Mouse (Mus musculus) hindbrain, embryonic 10.5 days (tissue): ENCODE data around the gene Pot1a. TPM values are rescaled to one million over a fixed set of nuclear protein-coding genes. Genes with fewer than 3 reads are reported as not detected.

ENCODE experiments used
- DNase-seq: peaks from one replicate; pipeline ENCODE4 v3.0.0-alpha.2; 2017; ENCODE audit warnings: low spot score
- H3K27ac ChIP-seq: fragments of 300-500 bp; sonication (generic); 2 replicates; pipeline ENCODE4 v1.5.1; 2016; ENCODE audit warnings: mild to moderate bottlenecking, moderate library complexity
- H3K27me3 ChIP-seq: fragments of 300-500 bp; sonication (generic); 2 replicates; pipeline ENCODE4 v1.6.1; 2016; ENCODE audit warnings: mild to moderate bottlenecking; ENCODE audit not compliant: poor library complexity, insufficient read depth, severe bottlenecking
- H3K36me3 ChIP-seq: fragments of 300-500 bp; sonication (generic); 2 replicates; pipeline ENCODE4 v1.6.1; 2016; ENCODE audit warnings: mild to moderate bottlenecking, moderate library complexity
- H3K4me1 ChIP-seq: fragments of 300-500 bp; sonication (generic); replicated peaks from 2 replicates; pipeline ENCODE4 v1.6.1; 2016; ENCODE audit warnings: mild to moderate bottlenecking
- H3K4me3 ChIP-seq: fragments of 300-500 bp; sonication (generic); 2 replicates; pipeline ENCODE4 v1.5.1; 2016; ENCODE audit warnings: mild to moderate bottlenecking, moderate library complexity
- H3K9me3 ChIP-seq: fragments of 300-500 bp; sonication (generic); 2 replicates; pipeline ENCODE4 v1.6.1; 2016; ENCODE audit warnings: mild to moderate bottlenecking, moderate library complexity
- WGBS: fragments of 180-500 bp; shearing (Covaris S2); methylation state at CpG from one replicate; pipeline ENCODE4 v1.1.7; 2016; 5-methylcytosine and 5-hydroxymethylcytosine counted together
- polyA plus RNA-seq: library from polyadenylated mRNA; unstranded; fragments of >200 nt; fragmentation: Nextera tagmentation; extraction: Ambion mirVana; gene quantifications from 2 replicates; pipeline ENCODE4 v1.2.1, GENCODE M21; 2016

Pot1a gene
- polyA plus RNA-seq, 1 experiment from 2014 or later, result 37.4 TPM

DNA sequence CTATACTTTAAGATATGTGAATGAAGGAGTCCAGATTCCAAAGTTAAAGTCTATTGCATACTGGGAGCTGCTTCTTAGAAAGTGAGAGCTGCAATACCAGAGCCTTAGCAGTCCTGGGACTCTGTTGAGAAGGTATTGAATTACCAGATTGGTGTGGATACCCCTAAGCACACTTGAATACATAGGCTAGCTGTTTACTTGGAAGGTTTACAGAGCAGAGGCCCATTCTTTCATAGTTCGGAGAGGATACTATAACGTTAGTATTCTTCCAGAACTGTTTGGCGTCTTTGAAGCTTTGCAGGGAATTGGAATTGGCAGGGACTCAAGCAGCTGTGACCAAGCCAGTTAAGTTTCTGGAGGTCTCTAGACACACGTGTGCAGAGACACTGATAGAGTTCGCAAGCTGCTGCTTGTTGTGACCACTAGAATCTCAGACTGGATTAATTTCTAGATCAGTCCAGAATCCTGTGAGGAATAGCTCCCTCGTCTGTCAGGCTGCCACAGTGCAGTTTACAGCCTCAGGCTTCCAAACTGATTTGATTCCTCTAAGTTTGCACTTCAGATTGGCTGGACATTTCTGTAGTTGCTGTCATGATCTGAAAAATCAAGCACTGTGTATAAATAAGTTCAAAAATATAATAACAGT, 99.7 kb downstream of the Pot1a start:
- DNase-seq, result peak; percentile 32
- no peaks in the 10 kb centered on the region for H3K4me1 ChIP-seq

DNA sequence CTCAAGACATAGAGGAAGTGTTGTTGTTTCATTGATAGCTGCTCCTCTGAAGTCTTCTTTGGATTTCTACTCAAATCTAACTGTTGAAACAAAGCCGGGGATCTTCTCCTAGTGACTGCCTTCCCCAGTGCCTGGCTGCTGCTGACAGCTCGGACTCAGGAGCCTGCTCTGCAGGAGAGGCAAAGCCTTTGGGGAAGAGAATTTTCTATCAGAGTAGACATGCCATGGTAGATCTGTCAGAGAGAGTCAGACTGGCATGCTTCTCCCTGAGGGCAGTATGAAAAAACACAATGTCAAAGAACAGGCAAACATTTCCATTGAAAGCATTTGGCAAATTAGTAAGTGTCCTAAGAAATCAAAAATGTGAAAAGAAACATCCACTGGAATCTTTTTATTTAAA, 109.1 kb downstream of the Pot1a start:
- no peaks in the 10 kb centered on the region for H3K27me3 ChIP-seq
- H3K4me1 ChIP-seq, result no peaks in the 10 kb centered on the region
- H3K36me3 ChIP-seq, result no peaks in the 10 kb centered on the region
- WGBS, result 36% methylated on average over 2 of the region's 2 CpGs
- no peak overlapping the region for H3K4me3 ChIP-seq
- no peak for DNase-seq
- H3K9me3 ChIP-seq, result no peaks in the 10 kb centered on the region
- H3K27ac ChIP-seq, result no peak overlapping the region

More for the DNA sequence above, 99.7 kb downstream of the Pot1a start:
- H3K27me3 ChIP-seq, result no peaks in the 10 kb centered on the region
- 54% methylated on average over 6 of the region's 6 CpGs for WGBS
- no peak overlapping the region for H3K27ac ChIP-seq
- no peaks in the 10 kb centered on the region for H3K36me3 ChIP-seq
- H3K4me3 ChIP-seq, result no peak overlapping the region
- no peaks in the 10 kb centered on the region for H3K9me3 ChIP-seq

Other genes with a start within 250 kb of the Pot1a start
- 0.95 and 4.2 TPM in 2 replicates for gene Gpr37, start 118.5 kb downstream of the Pot1a start, polyA plus RNA-seq